Mouse (Mus musculus) lung, adult 2 months (tissue): ENCODE data around the gene Rnd3. TPM values are rescaled to one million over a fixed set of nuclear protein-coding genes. Genes with fewer than 3 reads are reported as not detected.

Source experiments
- DNase-seq: peaks from one replicate; pipeline ENCODE4 v3.0.0; 2022
- H3K4me1 ChIP-seq: fragments of 200-500 bp; 2 replicates; pipeline ENCODE4 v1.6.1; 2011; ENCODE audit warnings: low read length; ENCODE audit not compliant: control insufficient read depth, insufficient read depth
- H3K4me3 ChIP-seq: fragments of 200-500 bp; replicated peaks from 2 replicates; pipeline ENCODE3; 2011; ENCODE audit warnings: low read depth, mild to moderate bottlenecking, control low read depth, low read length; ENCODE audit errors: extremely low read depth
- CTCF ChIP-seq: fragments of 200-500 bp; IDR thresholded peaks from 2 replicates; pipeline ENCODE4 v1.5.1; 2011; ENCODE audit warnings: mild to moderate bottlenecking, low read length, control low read depth; ENCODE audit not compliant: insufficient read depth
- POLR2A ChIP-seq: fragments of 200-500 bp; IDR thresholded peaks from 2 replicates; pipeline ENCODE4 v1.6.1; 2011; ENCODE audit warnings: low read depth, mild to moderate bottlenecking, control low read depth, low read length, borderline replicate concordance; ENCODE audit errors: extremely low read depth
- WGBS: fragments of 180-500 bp; shearing (Covaris S2); methylation state at CpG from one replicate; pipeline ENCODE4 v1.1.7; 2018; 5-methylcytosine and 5-hydroxymethylcytosine counted together
- polyA plus RNA-seq: library from polyadenylated mRNA; depleted of rRNA; stranded (reverse); fragments of >200 nt; gene quantifications from 2 replicates; pipeline ENCODE4 v1.2.3, GENCODE M21; 2012; rRNA removed

The Rnd3 gene
- 1.3 and 4.3 TPM in 2 replicates for polyA plus RNA-seq

DNA sequence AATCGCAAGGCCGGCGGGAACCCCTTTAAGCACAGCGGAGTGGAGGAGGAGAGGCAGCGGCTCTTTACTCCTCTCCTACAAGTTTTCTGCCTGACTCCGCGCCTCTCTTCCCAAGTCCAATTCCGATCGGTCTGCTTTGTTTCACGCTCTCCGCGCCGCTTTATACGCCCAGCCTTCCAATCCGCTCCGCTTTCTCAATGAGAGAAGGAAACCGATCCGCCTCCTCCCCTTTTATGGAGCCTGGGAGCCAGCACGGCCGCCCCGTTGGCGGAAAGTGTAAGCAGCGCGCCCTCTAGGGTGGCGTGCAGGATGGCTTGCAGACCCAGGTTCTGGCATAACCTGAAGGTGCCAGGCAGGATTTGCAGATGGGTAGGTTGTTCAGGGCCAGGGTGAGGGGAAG is at the start of gene Rnd3:
Gene Rnd3, minus strand, starts transcription at position 137 of the 400 bp plus-strand sequence.
- peaks cover 4% of the 10 kb centered on the region; the same call in 1 of the 2 replicates for H3K4me1 ChIP-seq
- 1% methylated on average over 25 of the region's 25 CpGs for WGBS
- TF ChIP-seq CTCF = peak; percentile 61
- peak; percentile 98 for TF ChIP-seq POLR2A
- peak; percentile 91 for DNase-seq
- H3K4me3 ChIP-seq = peak within 1 kb of the TSS; percentile 81

DNA sequence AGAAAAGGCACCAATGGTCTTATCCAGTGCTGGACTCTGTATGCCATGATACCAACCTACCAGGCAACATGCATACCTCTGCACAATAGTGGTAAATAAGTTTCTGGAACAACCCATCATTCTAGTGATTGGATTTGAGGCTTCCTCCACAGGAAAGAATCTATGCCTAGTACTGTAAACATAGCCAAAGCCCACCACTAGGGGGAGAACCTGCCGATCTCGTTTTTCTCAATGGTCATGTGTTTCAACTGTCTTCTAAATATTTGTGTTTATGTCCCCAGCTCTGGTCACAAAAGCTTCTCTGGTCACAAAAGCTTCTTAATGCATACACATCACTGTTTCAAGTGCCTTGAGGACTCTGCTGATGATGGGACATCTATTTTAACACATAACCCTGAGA is 43.4 kb upstream of the Rnd3 start:
- no peak for TF ChIP-seq POLR2A
- no peak for TF ChIP-seq CTCF
- Histone ChIP-seq H3K4me1 (no peaks in the 10 kb centered on the region), H3K4me3 (no peak overlapping the region)
- no peak for DNase-seq
- 63% methylated on average over 2 of the region's 2 CpGs for WGBS

DNA sequence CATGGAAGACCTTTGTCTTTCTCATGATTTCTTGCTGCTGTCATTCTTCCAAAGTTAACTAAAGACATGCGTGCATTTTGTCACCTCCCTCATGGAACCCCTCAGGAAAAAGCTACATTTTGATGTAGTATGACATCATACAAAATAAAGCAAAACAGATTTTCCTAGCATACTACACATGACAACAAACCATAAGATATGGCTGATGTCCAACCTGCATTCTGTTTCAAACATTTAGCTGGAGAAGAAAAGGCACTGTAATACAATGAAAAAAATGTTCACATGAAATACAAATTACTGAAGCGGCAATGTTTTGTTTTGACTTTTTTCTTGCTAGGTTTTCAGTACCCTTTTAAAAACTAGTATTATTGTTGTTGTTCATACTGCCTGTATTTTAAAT is 36.9 kb upstream of the Rnd3 start:
- no peak for DNase-seq
- no peak for TF ChIP-seq CTCF
- TF ChIP-seq POLR2A = no peak
- Histone ChIP-seq H3K4me3 (no peak overlapping the region), H3K4me1 (no peaks in the 10 kb centered on the region)
- WGBS = 82% methylated on average over 2 of the region's 2 CpGs

DNA sequence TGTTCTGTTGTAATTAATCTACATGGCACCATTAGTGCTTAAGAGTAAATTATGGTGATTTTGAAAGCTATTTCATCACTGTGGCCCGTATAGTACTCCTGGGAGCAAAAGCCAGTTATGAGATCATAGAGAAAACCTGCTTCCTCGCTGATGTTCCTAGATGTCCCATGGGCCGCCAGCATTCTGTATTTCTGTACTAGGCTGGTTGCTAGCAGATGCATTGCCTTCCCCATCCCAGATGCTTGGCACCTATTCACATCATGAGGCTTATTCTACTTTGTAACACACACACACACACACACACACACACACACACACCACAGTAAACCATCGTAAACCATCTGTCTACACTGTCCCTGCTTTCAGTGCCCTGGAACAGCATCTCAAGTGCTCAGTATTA is 34.1 kb upstream of the Rnd3 start:
- WGBS = 88% methylated on average over 4 of the region's 4 CpGs
- DNase-seq = no peak
- Histone ChIP-seq H3K4me1 (no peaks in the 10 kb centered on the region), H3K4me3 (no peak overlapping the region)
- TF ChIP-seq POLR2A (no peak), CTCF (no peak)

DNA sequence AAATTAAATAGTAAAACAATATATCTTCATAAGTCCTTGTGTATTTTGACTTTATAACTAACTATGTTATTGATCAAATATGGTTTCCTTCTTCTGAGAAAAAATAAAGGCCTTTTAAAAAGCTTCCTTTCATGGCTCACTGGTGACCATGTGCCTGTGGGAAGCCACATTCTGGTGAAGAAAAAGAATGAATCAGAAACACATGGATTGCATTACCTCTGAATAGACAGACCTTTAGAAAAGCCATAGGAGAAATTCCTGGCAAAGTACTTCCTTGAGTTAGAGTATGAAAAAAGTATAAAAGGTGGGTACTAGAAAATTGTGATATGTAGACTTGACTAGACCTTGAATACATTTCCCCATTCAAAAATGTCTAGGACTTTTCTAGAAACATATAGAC is 32.5 kb upstream of the Rnd3 start:
- DNase-seq = no peak
- TF ChIP-seq CTCF (no peak), POLR2A (no peak)
- Histone ChIP-seq H3K4me1 (no peaks in the 10 kb centered on the region), H3K4me3 (no peak overlapping the region)

DNA sequence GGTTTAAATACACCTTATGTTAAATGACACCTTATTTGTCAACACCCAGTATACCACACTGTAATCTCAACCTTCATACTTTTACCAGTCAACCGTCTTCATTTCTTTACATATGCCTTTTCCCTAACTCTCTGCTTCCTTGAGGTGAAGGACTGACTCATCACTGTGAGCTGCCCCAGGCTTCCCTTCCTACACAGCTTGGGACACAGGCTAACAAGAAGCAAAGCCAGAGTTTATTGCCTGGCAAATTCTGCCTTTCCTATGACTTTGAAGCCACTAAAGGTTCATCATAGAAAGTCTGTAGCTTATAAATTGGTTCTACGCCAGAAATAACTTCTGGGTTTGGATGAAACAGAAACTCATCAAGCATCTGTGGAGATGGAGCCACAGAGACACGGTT is 30.2 kb upstream of the Rnd3 start:
- DNase-seq = no peak
- Histone ChIP-seq H3K4me3 (no peak overlapping the region), H3K4me1 (no peaks in the 10 kb centered on the region)
- no peak for TF ChIP-seq POLR2A
- no peak for TF ChIP-seq CTCF
- 75% methylated on average over 3 of the region's 3 CpGs for WGBS

DNA sequence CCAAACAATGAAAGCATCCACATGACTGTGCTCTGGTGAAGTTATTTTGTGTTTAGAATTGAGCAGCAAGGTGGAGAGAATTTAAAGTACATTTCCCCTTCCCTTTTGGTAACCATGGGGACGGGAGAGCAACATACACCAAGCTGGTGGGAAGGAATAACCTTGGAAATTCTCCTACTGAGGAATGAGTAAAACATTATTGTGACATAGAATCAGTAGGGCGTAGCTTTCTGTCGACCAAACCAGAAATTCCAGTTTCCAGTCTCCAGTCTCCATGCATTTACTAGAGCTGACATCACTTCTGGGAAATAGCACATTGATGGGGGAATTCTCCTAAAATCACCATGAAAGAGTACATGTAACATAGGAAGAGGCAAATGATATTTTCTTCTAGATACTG is 28.7 kb upstream of the Rnd3 start:
- Histone ChIP-seq H3K4me1 (no peaks in the 10 kb centered on the region), H3K4me3 (no peak overlapping the region)
- DNase-seq = no peak
- WGBS = 70% methylated on average over 3 of the region's 3 CpGs
- TF ChIP-seq POLR2A (no peak), CTCF (no peak)

DNA sequence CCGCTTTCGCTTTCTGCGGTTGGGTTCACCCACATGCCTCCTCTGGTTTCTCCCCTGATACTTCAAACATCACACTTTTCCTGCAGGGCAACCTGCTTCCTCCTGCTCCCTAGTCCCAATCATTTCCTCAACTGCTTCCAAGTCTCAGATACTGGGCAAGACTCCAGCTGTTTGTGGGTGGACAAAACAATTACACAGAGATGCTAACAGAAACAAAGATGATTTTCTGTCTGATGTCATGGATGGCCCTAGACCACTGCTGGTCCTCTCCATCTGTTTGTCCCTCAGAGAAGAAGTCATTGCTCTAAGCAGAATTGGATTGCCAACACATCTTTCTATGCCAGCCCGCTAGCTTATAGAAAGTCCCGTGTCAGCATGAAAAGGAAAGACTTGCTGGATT is 26.4 kb upstream of the Rnd3 start:
- H3K4me3 ChIP-seq = no peak overlapping the region
- 76% methylated on average over 5 of the region's 5 CpGs for WGBS
- H3K4me1 ChIP-seq = no peaks in the 10 kb centered on the region
- TF ChIP-seq CTCF (no peak), POLR2A (no peak)
- DNase-seq = no peak

DNA sequence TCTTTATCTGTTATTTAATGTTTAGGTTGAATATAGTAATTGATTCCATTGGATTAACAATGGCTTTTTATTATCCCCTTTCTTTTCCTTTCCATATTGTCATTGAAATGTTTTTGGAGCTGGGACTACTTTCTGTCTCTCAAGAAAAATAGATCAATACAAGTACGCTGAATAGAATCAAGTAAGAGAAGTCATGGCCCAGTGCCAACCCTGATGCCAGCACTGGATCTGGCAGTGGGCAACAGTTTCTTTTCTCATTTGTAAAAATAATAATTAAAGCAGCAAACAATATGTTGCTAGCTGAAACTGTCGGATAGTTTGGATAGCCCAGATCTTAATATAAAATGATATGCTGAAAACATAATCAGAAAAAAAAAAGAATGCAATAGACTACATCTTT is 12.2 kb upstream of the Rnd3 start:
- Histone ChIP-seq H3K4me3 (no peak overlapping the region), H3K4me1 (no peaks in the 10 kb centered on the region)
- 85% methylated on average over 2 of the region's 2 CpGs for WGBS
- no peak for TF ChIP-seq CTCF
- no peak for TF ChIP-seq POLR2A
- DNase-seq = no peak

DNA sequence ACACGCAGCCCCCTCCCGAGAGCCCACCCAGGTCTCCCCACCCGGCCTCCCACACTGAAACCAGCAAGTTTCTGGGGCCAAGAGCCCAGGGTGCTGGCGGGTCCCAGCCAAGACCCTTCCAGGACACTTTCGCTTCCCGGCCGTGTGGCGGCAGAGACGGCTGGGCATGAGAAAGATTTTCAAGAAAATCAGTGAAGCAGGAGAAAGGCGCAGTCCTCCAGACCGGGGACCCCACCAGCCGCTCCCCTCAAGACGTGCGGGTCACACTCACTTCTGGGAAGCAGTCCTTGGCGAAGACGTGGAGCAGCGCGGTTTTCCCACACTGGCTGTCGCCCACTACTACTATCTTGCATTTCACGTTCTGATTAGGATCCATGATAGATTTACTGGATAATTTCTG is 457 bp downstream of the Rnd3 start:
- under 1% methylated on average over 20 of the region's 20 CpGs for WGBS
- DNase-seq = peak; percentile 53
- H3K4me3 ChIP-seq = peak overlapping the region; percentile 81
- TF ChIP-seq POLR2A = no peak
- no peak for TF ChIP-seq CTCF
- peaks cover 4% of the 10 kb centered on the region; the same call in 1 of the 2 replicates for H3K4me1 ChIP-seq
